Mouse (Mus musculus): ENCODE results near the gene Cfap61.

Gene Cfap61

GRCm38 (mm10) chr2:146022846-146023245, 88.3 kb downstream of the Cfap61 start:
- DNase-seq: no peak

GRCm38 (mm10) chr2:146043640-146044039, 109.1 kb downstream of the Cfap61 start:
- DNase-seq: no peak

- no peak for DNase-seq
Measured at GRCm38 (mm10) chr2:146044926-146045890, 110.6 kb downstream of the Cfap61 start.

GRCm38 (mm10) chr2:146047691-146048090, 113.1 kb downstream of the Cfap61 start:
- DNase-seq: no peak

GRCm38 (mm10) chr2:146048221-146048829, 113.7 kb downstream of the Cfap61 start:
- no peak for DNase-seq

- no peak for DNase-seq
Measured at GRCm38 (mm10) chr2:146049339-146049738, 114.8 kb downstream of the Cfap61 start.

- no peak for DNase-seq
Measured at GRCm38 (mm10) chr2:146050069-146050468, 115.5 kb downstream of the Cfap61 start.

GRCm38 (mm10) chr2:146051334-146051733, 116.8 kb downstream of the Cfap61 start:
- DNase-seq: no peak

- no peak for DNase-seq
Measured at GRCm38 (mm10) chr2:146057123-146057522, 122.5 kb downstream of the Cfap61 start.

GRCm38 (mm10) chr2:146058791-146059190, 124.2 kb downstream of the Cfap61 start:
- no peak for DNase-seq

GRCm38 (mm10) chr2:146061421-146062300, 127.1 kb downstream of the Cfap61 start:
- DNase-seq: no peak

GRCm38 (mm10) chr2:146062330-146063092, 127.9 kb downstream of the Cfap61 start:
- no peak for DNase-seq

GRCm38 (mm10) chr2:146063093-146064074, 128.8 kb downstream of the Cfap61 start:
- DNase-seq: no peak

GRCm38 (mm10) chr2:146067364-146067763, 132.8 kb downstream of the Cfap61 start:
- no peak for DNase-seq

- no peak for DNase-seq
Measured at GRCm38 (mm10) chr2:146073300-146073699, 138.7 kb downstream of the Cfap61 start.

- DNase-seq: no peak
Measured at GRCm38 (mm10) chr2:146077117-146077516, 142.5 kb downstream of the Cfap61 start.

GRCm38 (mm10) chr2:146080282-146080681, 145.7 kb downstream of the Cfap61 start:
- DNase-seq: no peak

- no peak for DNase-seq
Measured at GRCm38 (mm10) chr2:146083326-146083871, 148.8 kb downstream of the Cfap61 start.

GRCm38 (mm10) chr2:146087411-146087810, 152.8 kb downstream of the Cfap61 start:
- no peak for DNase-seq

GRCm38 (mm10) chr2:146089157-146089692, 154.6 kb downstream of the Cfap61 start:
- no peak for DNase-seq
